Mouse (Mus musculus) T-cell, adult 2 months (primary cell): ENCODE data around the gene Fam222b.

ENCODE experiments used
- DNase-seq: peaks from one replicate; pipeline ENCODE4 v3.0.0; 2022; ENCODE audit warnings: low spot score

The Fam222b gene

DNA sequence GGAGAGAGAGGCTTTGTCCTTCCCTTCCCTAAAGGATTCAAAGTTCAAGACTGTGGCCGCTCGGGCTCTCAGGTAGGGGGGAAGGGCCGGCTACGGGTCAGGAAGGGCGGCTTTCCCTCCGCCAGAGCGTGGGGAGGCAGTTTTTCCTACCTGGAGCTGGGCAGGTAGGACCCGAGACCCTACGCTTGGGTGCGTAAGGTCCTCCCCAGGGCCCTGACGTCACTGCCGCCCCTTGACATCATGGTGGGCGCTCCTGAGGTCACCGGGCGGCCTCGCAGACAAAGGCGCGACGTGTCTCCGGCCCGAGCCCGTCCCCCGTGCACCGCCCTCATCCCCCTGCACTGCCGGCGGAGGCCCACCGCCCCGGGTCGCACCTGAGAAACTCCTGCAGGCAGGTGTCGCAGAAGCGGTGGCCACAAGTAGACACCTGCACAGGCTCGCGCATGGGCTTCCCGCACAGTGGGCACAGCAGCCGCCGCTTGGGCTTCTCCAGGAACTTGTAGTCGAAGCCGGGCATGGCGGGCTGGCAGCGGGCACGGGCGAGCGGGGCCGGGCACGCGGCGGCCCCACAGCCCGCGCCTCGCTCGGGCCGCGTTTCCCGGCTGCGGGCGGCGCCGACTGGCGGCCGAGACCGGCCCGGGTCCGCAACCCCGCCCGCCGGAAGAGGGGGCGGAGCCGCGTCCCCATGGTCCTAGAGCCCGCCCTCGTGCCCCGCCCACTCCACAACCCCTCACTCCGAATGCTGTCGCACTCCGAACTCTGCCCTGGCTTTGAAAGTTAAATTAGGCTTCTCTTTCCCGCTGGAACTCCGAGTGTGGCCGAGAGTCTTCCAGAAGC, 70.7 kb downstream of the Fam222b start, which contains the start of gene Traf4:
Gene Traf4, minus strand, starts transcription at position 666 of the 837 bp plus-strand sequence.
- DNase-seq, result peak; percentile 75

DNA sequence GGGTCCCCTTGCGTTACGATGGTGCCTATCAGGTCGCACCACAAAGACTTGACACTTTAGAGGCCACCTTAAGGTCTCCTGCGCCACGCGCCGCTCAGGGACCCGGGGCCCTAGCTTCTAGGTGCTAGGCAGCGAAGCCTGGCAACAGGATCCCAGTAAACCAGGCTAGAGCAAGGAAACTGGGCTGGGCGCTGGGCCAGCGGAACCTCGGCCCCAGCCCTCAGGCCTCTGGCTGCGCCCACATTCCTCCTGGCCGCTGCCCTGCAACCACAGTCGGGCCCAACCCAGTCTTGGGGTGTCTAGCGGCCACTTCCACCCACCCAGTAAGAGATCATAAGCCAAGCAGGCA, 71.3 kb downstream of the Fam222b start:
- no peak for DNase-seq

DNA sequence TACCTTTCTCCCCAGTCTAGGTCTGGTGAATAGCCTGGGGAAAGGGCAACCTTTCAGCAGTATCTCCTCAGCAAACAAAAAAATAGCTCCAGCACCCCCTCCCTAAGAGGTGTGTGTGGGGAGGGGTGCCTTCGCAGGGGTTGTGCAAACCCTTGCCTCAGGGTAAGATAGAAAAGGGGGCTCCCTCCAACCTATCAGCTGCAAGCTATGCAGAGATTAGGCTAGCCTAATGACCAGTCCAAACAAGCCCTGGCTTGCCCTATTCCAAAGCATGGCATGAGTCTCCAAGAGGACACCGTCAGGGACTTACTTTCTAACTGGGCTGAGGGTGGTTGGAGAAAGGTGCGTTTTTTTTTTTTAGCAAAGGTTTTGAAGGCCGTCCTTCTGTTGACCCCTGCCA, 71.7 kb downstream of the Fam222b start:
- DNase-seq, result no peak

DNA sequence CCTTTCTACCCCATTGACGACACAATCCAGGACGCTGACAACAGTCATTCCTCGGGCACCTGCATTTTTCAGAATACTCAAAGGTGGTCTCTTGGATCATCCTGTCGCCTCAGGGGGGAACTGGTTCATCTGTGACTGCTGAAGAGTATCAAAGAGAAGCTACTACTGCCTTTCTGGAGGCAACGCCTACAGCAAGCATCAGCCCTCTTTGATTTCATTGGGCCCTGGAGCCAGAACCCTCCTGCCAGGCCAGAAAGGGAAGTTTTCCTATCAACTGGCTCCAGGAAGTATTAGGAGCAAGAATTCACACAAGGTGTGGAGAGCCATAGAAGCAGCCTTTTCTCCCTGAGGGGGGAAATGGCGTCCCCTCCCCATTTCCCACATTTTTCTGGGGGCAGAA, 72.2 kb downstream of the Fam222b start:
- DNase-seq, result no peak

DNA sequence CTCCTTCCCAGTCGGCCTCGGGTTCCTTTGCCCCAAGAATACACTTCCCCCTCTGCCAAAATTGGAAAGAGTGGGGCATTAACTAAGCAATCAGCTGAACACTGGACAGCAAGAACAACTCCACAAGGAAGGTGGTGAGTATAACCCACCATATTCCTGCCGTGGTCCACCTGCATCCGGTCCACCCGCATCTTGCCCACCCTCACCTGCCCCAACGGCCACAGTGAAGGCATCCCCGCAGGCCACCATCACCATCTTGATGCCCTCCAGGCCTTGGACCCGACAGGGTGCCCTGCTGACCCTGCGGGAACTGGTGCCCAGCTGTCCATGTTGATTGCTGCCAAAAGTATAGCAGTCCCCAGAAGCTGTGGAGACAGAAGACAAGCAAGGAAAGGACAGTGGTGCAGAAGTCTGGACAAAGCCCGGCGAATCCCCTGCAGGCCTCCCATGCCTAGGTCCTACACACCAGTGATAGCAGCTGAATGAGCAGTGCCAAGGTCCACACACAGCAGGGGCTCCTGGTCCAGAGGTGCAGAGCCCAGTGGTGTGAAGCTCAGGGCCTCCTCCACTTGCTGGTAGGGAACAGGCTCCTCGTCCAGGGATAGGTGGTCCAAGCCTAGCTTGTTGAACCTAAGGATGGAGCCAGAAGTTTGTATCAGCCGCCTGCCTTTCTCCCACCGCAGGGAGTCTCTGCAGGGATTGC, 72.9 kb downstream of the Fam222b start:
- DNase-seq, result no peak

DNA sequence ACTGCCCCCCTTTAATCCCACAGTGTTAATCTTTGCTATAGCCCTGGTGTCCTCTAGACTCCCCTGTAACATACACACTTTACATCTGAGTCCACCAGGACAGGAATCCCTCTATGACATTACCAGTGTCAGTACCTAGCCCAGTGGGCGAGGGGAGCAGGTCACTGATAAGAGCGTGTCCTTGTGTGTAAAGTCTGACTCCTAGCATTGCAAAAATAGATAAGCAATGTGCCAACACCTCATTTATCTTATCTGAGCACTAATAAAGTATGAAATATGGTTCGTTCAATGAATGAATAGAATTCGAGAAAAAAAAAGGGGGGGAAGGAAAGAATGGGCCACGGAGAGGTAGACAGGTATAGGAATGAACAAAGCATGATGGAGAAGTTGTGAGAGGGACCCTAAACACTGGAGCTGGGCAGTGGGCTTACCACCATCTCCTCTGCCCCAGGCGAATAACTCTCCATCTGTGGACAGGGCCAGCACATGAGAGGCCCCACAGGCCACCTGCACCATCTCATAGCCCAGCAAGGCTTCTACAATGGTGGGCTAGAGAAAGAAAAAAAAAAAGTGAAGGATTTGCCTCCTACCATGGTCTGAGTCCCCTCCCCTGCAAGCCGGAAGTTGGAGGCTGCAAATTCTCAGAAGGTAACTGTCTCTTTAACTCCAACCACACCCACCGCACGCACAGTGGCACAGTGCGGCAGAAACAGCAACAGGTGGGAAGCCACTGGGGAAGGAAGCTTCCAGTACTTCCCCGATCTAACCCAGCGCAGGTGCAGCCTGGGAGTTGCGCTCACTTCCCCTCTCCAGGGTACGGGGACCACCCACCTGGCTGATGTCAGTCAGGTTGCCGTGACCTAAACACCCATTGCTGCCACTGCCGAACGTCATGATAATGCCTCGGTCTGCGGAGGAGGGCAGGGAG, 74.3 kb downstream of the Fam222b start:
- peak; percentile 75 for DNase-seq

DNA sequence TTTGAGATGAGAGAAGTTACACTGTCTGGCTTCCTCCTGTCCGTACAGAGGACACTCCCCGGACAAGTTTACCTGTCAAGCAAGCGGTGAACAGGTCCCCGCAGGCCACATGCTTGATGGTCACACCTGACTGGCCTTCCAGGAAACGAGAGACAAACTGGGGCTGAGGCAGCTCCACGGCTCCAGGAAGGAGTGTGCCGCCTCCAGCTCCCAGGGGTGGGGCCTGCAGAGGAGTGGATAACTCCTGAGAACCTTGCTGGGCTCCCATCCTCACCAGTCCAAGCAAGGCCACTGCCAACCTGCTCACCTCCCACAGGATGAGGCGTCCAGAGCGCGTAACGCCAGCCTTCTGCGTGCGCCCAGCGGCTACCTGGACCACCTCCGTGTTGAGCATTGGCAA, 75.8 kb downstream of the Fam222b start:
- DNase-seq, result no peak

DNA sequence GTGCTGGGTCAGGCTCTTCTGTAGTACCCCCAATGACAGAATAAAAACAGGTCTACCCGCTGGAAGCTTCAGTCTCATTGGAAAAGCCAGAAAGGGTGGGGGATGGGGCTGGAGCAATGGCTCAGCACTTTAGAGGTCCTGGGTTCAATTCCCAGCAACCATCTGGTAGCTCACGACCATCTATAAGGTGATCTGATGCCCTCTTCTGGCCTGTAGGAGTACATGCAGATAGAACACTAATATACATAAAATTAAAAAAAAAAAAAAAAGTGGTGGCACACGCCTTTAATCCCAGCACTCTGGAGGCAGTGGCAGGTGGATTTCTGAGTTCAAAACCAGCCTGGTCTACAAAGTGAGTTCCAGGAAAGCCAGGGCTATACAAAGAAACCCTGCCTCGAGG, 76.9 kb downstream of the Fam222b start:
- no peak for DNase-seq

DNA sequence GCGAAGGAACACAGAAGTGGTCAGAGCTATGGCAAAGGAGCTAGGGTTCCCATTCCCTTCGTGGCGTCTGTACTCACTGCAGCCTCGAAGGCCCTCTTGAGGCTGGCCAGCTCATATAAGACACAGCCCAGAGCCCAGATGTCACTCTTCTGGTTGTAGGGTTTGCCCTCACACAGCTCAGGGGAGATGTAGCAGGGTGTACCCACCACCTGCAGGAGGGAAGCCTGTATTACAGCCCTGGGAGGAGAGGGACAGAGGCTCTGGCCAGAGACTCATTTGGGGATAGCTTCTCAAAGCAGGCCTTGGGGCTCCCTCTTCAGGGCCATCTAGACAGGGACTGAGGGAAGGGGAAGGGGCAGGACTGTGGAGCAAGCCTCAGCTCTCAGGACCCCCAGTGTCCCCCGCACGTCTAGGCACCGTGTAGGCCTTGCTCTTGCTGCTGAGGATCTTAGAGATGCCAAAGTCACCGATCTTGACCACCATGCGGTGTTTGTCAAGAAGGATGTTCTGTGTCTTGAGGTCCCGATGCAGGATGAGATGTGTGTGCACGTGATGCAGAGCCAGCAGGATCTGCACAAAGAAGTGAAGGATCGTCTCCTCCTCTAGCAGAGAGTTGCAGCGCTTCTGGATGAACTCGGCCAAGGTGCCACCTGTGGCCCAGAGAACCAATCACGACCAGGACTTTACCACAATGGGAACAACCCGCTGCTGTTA, 77.7 kb downstream of the Fam222b start:
- DNase-seq, result no peak

DNA sequence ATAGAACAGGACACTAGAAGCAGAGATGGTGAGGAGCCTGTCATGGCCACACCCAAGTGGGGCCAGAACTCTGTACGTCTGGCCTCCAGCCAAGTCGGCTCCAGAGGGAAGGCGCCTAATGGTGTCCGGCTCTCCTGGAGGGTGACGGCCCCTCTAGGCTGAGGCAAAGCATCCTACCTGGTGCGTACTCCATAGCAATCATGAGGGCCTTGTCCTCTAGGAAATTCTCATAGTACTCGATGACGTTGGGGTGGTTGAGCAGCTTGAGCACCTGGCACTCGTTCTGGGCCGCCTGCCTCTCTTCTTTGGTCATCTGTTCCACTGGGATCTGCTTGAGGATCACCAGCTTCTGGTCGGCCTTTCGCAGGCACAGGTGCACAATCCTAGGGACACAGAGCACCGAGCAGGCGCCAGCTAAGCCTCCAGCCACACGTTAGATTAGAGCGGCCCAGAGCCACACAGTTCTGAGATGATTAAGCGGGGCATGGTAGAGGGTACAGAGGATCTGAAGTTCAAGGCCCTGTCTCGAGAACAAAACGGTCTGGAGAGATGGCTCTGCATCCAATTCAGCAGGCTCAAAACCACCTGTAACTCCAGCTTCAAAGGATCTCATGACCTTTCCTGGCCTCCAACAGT, 78.4 kb downstream of the Fam222b start:
- DNase-seq, result no peak

DNA sequence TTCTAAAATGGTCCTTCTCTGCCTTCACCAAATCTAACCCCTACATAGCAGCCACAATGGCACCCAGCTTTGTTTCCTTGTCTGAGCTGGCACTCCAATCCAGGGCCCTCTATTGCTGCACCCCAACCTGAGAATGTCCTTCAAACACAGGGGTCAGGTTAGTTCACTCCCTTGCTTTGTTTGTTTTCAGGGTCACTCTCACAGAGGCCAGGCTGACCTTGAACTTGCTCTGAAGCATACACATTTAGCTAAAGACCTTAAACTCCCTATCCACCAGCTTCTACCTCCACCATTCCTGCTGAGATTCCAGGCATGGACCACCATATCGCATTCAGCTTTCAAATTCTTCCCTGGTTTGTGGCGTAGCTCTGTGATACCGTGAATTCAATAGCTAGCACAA, 80.0 kb downstream of the Fam222b start:
- DNase-seq, result no peak

DNA sequence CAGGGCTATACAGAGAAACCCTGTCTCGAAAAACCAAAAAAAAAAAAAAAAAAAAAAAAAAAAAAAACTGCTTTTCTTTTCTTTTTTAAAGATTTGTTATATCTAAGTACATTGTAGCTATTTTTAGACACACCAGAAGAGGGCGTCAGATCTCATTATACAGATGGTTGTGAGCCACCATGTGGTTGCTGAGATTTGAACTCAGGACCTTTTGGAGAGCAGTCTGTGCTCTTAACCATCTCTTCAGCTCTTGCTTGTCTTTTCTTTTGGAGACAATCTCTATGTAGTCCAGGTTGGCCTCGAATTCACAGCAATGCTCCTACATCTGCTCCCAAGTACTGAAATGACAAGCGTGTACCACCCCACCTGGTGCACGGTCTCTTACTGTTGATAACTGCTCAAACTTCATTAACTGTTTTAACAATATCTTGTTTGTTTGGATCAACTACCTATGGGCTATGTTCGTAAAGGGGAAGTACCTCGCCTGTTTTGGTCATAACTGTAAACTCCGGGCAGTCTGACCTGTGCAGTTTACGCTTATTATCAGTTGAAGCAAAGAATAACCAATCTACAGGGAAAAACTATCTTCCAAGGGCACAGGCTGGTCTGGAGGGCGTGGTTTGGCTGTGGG, 81.4 kb downstream of the Fam222b start:
- DNase-seq, result no peak

DNA sequence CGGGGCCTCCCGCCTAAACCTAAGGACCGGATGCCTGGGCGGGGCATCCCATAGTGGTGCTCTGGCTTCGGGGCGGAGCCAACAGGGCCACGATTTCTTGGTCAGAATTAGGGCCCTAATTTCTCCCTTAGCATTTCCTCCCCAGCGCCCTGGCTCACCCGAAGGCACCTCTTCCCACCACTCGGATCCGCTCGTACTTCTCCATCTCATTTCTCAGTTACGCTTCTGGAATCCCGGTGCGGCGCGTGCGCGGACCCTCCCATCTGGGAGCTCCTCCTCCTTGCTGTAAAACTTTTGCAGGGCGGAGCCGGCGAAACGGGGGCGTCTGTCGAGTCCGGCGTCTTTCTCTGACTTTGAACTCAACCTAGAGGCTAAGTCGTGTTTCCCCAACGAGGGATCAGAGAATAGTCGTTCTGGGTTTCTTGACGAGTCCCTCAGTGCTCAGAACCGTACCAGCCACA, 82.0 kb downstream of the Fam222b start, which contains the start of the genes Nek8 and Tlcd1:
Gene Nek8, minus strand, starts transcription at position 274 of the 461 bp plus-strand sequence.
Gene Tlcd1, plus strand, starts transcription at position 310 of the 461 bp plus-strand sequence.
- peak; percentile 89 for DNase-seq

DNA sequence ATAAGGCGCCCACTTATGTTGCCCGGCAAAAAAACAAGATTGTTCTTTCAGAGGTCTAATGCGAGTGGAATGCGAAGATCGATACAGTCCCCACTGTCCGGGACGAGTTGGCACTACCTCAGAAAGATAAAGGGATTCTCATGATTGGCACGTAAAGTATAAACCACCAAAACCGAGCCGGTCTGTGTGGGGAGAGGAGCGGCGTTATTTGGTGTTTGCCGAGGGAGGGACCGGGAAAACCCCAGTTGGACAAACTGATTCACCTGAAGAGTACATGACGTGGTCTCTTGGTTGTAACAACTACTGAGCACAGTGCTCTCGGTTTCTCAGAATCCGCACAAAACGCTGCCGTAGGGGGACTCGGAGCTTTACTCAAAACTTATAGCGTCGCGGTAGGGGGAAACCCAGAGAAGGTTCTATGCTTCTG, 82.5 kb downstream of the Fam222b start:
- peak; percentile 51 for DNase-seq

DNA sequence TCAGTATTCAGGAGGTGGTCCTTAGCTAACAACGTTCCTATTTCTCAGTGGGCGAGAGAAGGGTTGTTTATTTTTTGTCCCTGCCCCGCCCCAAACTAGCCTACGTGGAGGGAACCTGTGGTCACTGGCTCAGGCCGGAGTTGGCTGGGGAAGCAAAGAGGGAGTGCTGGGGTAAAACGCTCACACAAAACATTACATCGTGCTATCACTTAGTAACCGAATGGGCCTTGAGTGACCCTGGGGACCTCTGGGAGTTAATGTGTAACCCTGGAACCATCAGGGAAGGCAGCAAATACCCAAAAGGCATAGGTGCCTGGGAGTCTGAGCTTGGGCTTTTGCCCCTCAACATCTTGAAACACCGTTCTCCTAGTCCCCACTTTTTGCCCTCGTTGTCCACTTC, 83.0 kb downstream of the Fam222b start:
- no peak for DNase-seq

DNA sequence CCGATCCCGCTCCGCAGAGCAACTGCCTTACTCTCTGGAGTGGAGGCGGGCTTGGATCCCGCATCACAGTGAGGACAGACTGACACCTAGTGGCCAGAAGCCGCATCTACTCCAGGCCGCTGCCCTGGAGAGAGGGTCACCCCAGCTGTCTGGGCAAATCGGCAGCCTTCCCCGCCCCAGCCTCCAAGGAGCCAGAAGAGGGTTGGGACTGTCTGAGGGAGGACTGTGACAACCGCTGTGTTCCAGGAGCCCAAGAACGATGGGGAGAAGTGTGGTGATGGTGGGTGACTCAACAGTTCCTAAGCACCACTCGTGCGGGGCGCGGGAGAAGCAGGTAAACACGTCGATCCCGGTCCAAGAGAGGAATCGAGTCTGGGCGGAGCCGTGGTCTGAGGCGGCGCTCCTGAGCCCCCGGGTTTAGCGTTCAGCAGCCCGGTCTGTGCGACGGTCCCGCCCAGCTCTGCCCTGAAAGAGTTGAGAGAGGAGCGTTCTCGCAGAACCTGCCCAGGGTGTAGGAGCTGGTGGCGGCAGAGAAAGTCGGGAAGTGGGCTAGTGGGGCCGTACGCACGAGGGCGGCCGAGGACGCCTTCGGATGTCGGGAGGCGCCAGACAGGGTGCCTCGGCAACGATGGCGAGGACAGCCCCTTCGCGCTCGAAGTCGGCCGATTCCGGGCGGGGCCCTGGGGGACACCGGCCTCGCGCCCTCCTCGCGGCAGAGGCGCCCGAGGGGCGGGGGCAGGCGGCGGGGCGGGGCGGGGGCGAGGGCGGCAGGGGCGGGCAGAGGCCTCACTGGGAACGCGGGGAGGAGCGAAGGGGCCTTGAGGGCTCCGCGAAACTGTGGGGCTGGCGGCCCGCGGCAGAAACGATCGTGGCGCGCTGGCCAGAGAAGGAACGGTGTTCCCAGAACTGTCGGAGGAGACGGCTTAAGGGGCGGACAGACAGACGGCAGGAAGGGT, 83.7 kb downstream of the Fam222b start:
- DNase-seq, result peak; percentile 87

DNA sequence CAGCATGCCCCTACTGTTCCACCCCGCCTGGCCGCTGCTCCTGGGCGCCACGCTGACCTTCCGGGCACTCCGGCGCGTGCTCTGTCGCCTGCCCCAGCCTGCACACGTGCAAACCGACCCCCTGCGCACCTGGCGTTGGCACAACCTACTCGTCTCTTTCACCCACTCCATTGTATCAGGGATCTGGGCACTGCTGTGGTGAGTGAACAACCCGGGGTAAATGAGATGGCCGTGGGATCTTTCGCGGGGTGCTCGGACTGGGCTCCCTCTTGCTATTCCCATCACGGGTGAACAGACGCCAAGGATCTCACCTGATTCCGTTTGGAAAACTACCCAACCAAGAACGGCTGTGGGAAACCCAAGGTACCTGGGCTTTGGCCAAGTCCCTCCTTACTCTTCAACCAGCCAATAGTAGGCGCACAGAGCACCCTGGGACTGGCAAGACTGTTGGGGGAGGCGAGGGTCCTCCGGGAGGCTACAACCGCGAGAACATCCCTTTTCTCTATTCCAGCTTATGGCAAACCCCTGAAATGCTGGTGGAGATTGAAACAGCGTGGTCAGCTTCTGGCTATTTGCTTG, 84.5 kb downstream of the Fam222b start:
- DNase-seq, result no peak

DNA sequence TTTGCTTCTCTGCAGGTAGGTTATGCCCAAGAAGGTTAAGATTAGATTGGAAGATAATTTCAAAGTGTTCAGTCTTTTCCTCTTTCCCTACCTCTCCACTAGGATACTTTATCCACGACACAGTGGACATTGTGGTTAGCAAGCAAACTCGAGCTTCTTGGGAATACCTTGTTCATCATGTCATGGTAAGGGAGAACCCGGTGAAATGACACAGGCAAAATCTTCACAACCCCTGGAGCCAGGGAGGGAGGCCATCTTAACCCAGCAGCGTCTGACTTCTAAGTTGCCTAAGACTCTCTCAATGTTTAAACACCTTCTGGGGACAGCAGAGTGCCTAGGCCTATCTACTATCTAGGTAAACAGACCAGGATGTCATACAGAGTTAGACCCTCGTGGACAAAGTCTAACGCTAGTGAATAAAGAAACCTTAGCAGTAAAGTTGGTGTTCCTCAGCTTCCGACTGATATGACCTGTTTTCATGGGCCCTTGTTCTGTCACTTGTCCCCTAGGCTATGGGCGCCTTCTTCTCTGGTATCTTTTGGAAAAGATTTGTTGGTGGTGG, 85.1 kb downstream of the Fam222b start:
- DNase-seq, result no peak
